Mouse (Mus musculus): Measurements from ENCODE around the gene Wdr31.

Gene Wdr31

DNA sequence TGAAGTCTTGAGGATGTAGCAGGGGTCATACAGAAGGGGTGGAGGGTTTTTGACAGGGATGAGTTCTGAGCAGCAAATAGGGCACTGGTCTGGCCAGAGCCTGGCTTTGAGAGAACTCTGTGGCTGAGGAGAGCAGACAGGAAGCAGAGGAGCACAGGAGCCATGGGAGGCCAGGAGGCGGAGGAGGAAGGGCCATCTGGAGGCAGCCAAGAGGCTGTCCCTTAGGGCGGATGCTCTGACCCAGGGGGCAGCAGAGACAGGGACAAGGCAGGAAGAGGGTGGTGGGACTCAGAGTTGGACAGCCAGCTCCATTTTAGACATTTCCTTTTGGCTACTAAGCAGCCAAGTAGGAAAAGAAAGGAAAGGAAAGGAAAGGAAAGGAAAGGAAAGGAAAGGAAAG is 45.4 kb upstream of the Wdr31 start:
- no peak for TF ChIP-seq CTCF (conservative IDR thresholded peaks at IDR 0.05; ENCODE audit: low read length)
- no peak for TF ChIP-seq NANOG (IDR thresholded peaks at IDR 0.05; ENCODE audit: borderline replicate concordance, low read length)
- TF ChIP-seq POU5F1 (IDR thresholded peaks at IDR 0.05; ENCODE audit: borderline replicate concordance, low read length) = no peak
- peaks cover 6% of the 10 kb centered on the region for H3K9me3 ChIP-seq (ENCODE audit: low read length)
- H3K27me3 ChIP-seq (ENCODE audit: insufficient read depth, low read length) = peaks cover 4% of the 10 kb centered on the region; the same call in 1 of the 2 replicates
- peaks cover 43% of the 10 kb centered on the region for H3K4me1 ChIP-seq (replicated peaks; ENCODE audit: low read depth, low read length)
- peaks cover 34% of the 10 kb centered on the region for H3K36me3 ChIP-seq (ENCODE audit: insufficient read depth, low read length)
- H3K4me3 ChIP-seq (replicated peaks; ENCODE audit: low read length) = no peak overlapping the region

DNA sequence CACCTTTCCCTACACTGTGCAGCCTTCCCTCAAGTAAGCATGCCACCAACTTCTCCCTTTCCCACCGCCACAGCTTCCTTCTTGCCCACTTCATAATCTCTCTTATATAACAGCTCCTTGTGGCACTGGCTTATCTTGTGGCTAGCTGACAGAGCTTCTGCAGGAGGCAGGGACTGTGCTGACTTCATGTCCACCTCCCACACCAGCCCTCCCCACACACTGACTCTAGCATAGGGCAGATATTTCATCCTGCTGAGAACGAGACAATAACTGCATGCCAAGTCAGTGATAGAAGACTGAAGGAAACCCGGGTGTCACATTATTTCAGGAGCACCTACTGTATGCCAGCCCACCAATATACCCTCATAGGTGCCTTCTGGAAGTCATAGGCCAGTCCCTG is 44.8 kb upstream of the Wdr31 start:
- H3K9me3 ChIP-seq (ENCODE audit: low read length) = peaks cover 6% of the 10 kb centered on the region

DNA sequence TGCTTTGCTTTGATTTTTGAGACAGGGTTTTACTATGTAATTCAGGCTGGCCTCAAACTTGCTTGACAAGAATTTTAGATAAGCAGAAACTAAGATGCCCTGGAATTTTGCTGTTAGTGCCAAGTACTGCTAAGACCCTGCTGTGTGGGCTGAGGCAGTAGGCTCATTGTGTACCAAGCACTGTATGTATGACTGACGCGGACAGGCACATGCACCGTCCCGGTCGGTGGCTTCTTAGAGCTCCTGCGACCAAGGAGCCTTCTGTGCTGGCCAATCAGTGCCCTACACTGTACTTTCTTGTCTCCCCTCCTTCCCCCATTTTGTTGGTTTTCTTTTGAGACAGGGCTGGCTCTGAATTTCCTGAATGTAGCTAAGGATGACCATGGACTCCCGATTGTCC is 44.3 kb upstream of the Wdr31 start:
- H3K36me3 ChIP-seq (ENCODE audit: insufficient read depth, low read length) = peaks cover 45% of the 10 kb centered on the region
- peaks cover 6% of the 10 kb centered on the region for H3K9me3 ChIP-seq (ENCODE audit: low read length)
- H3K27me3 ChIP-seq (ENCODE audit: insufficient read depth, low read length) = peaks cover 4% of the 10 kb centered on the region; the same call in 1 of the 2 replicates
- no peak overlapping the region for H3K4me3 ChIP-seq (replicated peaks; ENCODE audit: low read length)
- H3K4me1 ChIP-seq (replicated peaks; ENCODE audit: low read depth, low read length) = peaks cover 34% of the 10 kb centered on the region
- TF ChIP-seq POU5F1 (IDR thresholded peaks at IDR 0.05; ENCODE audit: borderline replicate concordance, low read length) (no peak), NANOG (IDR thresholded peaks at IDR 0.05; ENCODE audit: borderline replicate concordance, low read length) (no peak), CTCF (conservative IDR thresholded peaks at IDR 0.05; ENCODE audit: low read length) (no peak)

More for the DNA sequence above, 44.8 kb upstream of the Wdr31 start:
- TF ChIP-seq CTCF (conservative IDR thresholded peaks at IDR 0.05; ENCODE audit: low read length) (no peak), POU5F1 (IDR thresholded peaks at IDR 0.05; ENCODE audit: borderline replicate concordance, low read length) (no peak), NANOG (IDR thresholded peaks at IDR 0.05; ENCODE audit: borderline replicate concordance, low read length) (no peak)
- H3K36me3 ChIP-seq (ENCODE audit: insufficient read depth, low read length) = peaks cover 40% of the 10 kb centered on the region
- H3K4me3 ChIP-seq (replicated peaks; ENCODE audit: low read length) = no peak overlapping the region
- peaks cover 37% of the 10 kb centered on the region for H3K4me1 ChIP-seq (replicated peaks; ENCODE audit: low read depth, low read length)
- H3K27me3 ChIP-seq (ENCODE audit: insufficient read depth, low read length) = peaks cover 4% of the 10 kb centered on the region; the same call in 1 of the 2 replicates

DNA sequence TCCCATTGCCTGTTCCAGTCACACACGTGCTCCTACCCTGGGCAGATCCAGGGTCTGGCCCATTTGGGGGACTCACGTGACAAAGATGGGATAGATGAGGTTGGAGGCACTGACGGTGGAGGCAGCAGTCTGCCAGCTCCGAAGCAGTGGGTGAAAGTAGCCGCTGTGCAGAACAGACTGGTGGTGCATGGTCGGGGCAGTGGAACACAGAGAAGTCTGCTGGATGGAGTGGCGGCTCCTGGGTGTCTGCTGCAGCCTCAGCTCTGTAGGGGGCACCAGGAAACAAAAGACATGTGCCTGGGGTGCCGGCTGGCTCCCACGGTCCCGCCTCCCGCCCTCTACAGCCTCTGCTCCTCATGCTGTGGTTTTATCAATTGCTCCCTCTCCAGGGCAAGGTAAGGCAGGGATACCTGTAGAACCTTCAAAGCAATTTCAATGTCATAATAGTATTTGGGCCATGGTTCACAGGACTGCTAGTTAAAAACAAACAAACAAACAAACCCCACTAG is 43.4 kb upstream of the Wdr31 start:
- Histone ChIP-seq H3K27me3 (ENCODE audit: insufficient read depth, low read length) (peaks cover 3% of the 10 kb centered on the region; the same call in 1 of the 2 replicates), H3K4me3 (replicated peaks; ENCODE audit: low read length) (no peak overlapping the region), H3K36me3 (ENCODE audit: insufficient read depth, low read length) (peaks cover 55% of the 10 kb centered on the region), H3K4me1 (replicated peaks; ENCODE audit: low read depth, low read length) (peaks cover 30% of the 10 kb centered on the region), H3K9me3 (ENCODE audit: low read length) (peaks cover 6% of the 10 kb centered on the region)
- TF ChIP-seq NANOG (IDR thresholded peaks at IDR 0.05; ENCODE audit: borderline replicate concordance, low read length) (no peak), POU5F1 (IDR thresholded peaks at IDR 0.05; ENCODE audit: borderline replicate concordance, low read length) (no peak), CTCF (conservative IDR thresholded peaks at IDR 0.05; ENCODE audit: low read length) (no peak)

DNA sequence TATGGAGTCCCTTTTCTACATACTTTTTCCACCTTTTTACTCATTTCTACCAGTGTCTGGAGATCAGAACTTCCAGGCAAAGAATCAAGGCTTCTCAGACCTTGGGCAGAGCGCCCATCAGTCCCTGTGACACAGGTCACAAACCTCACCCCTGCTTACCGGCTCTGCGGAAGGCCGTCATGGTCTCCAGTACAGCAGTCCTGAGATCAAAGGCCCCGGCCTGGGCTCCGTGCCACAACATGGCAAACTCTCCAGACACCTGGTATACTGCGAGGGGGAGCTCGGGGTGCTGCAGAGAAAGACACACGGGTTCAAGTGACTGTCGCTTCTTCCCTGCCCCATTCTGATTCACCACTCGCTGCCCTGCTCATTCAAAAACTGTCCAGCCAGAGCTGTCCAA is 39.2 kb upstream of the Wdr31 start:
- peaks cover 65% of the 10 kb centered on the region for H3K36me3 ChIP-seq (ENCODE audit: insufficient read depth, low read length)
- TF ChIP-seq POU5F1 (IDR thresholded peaks at IDR 0.05; ENCODE audit: borderline replicate concordance, low read length) (no peak), NANOG (IDR thresholded peaks at IDR 0.05; ENCODE audit: borderline replicate concordance, low read length) (no peak), CTCF (conservative IDR thresholded peaks at IDR 0.05; ENCODE audit: low read length) (no peak)
- H3K4me1 ChIP-seq (replicated peaks; ENCODE audit: low read depth, low read length) = peaks cover 19% of the 10 kb centered on the region
- H3K4me3 ChIP-seq (replicated peaks; ENCODE audit: low read length) = no peak overlapping the region
- H3K9me3 ChIP-seq (ENCODE audit: low read length) = no peaks in the 10 kb centered on the region
- H3K27me3 ChIP-seq (ENCODE audit: insufficient read depth, low read length) = no peaks in the 10 kb centered on the region

DNA sequence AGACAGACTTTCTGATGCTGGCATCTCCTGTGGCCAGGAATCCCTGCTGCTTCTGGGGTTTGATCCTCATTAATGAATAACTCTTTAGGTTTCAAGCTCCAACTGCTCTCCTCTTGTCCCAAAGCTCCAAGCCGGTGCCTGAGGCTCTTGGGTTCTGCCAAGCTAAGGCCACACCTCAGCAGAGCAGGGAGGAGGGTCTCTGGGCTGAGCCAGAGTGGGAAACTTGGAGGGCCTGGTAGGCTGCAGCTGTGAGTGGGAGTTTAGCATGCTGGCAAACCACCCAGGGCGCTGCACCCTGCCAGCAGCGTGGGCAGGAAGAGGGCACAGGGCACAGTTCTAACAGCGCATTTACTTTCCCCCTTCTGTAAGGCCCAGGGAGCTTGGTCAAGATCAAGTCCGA is 38.1 kb upstream of the Wdr31 start:
- H3K9me3 ChIP-seq (ENCODE audit: low read length) = no peaks in the 10 kb centered on the region
- TF ChIP-seq CTCF (conservative IDR thresholded peaks at IDR 0.05; ENCODE audit: low read length) (no peak), NANOG (IDR thresholded peaks at IDR 0.05; ENCODE audit: borderline replicate concordance, low read length) (no peak), POU5F1 (IDR thresholded peaks at IDR 0.05; ENCODE audit: borderline replicate concordance, low read length) (no peak)
- H3K4me3 ChIP-seq (replicated peaks; ENCODE audit: low read length) = no peak overlapping the region
- H3K36me3 ChIP-seq (ENCODE audit: insufficient read depth, low read length) = peaks cover 64% of the 10 kb centered on the region
- no peaks in the 10 kb centered on the region for H3K27me3 ChIP-seq (ENCODE audit: insufficient read depth, low read length)
- H3K4me1 ChIP-seq (replicated peaks; ENCODE audit: low read depth, low read length) = peaks cover 12% of the 10 kb centered on the region

DNA sequence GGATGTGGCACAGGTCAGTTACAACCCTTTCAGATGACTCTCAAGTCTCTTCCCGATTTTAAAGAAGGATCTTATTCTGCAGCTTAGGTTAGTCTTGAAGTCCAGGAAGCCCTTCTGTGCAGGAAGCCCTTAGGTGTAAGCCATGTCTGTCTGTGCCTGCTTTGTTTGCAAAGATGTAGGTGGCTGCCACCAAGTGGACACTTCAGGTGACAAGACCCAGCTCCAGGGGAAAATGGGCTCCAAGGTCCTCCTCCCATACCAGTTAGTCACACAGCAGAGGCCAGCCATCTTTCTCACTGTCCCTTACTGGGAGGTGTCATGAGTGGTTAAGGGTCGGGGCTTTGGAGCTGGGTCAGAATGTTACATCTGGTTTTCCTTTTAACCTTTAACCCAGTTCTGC is 36.1 kb upstream of the Wdr31 start:
- Histone ChIP-seq H3K36me3 (ENCODE audit: insufficient read depth, low read length) (peaks cover 43% of the 10 kb centered on the region), H3K9me3 (ENCODE audit: low read length) (no peaks in the 10 kb centered on the region), H3K27me3 (ENCODE audit: insufficient read depth, low read length) (0 out of 2 replicates have a peak, but pooled peaks cover 2% of the 10 kb centered on the region), H3K4me3 (replicated peaks; ENCODE audit: low read length) (no peak overlapping the region), H3K4me1 (replicated peaks; ENCODE audit: low read depth, low read length) (peaks cover 10% of the 10 kb centered on the region)
- TF ChIP-seq POU5F1 (IDR thresholded peaks at IDR 0.05; ENCODE audit: borderline replicate concordance, low read length) (no peak), CTCF (conservative IDR thresholded peaks at IDR 0.05; ENCODE audit: low read length) (no peak), NANOG (IDR thresholded peaks at IDR 0.05; ENCODE audit: borderline replicate concordance, low read length) (no peak)

DNA sequence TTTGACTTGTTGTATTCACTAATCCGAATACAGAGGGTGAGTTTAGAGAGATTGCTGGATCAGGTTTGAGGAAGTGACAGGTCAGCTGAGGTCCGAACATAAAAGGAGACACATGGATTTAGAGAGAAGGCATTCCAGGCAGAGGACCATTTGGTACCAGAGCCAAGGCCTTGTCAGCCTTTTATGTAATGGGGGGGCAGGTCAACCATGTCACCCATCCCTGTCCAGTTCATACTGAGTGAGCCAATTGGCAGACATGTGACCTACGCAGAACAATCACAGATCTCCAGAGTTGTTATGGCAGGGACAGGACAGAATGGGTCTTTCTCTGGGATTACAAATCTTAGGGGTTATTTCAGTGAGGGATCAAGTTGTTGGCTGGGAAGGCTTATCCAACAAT is 35.3 kb upstream of the Wdr31 start:
- Histone ChIP-seq H3K4me3 (replicated peaks; ENCODE audit: low read length) (no peak overlapping the region), H3K27me3 (ENCODE audit: insufficient read depth, low read length) (0 out of 2 replicates have a peak, but pooled peaks cover 4% of the 10 kb centered on the region), H3K36me3 (ENCODE audit: insufficient read depth, low read length) (peaks cover 35% of the 10 kb centered on the region), H3K4me1 (replicated peaks; ENCODE audit: low read depth, low read length) (peaks cover 15% of the 10 kb centered on the region), H3K9me3 (ENCODE audit: low read length) (no peaks in the 10 kb centered on the region)
- TF ChIP-seq POU5F1 (IDR thresholded peaks at IDR 0.05; ENCODE audit: borderline replicate concordance, low read length) (no peak), CTCF (conservative IDR thresholded peaks at IDR 0.05; ENCODE audit: low read length) (no peak), NANOG (IDR thresholded peaks at IDR 0.05; ENCODE audit: borderline replicate concordance, low read length) (no peak)
